Mouse (Mus musculus) CH12.LX (cell line): ENCODE data around the gene Inpp1. TPM values are rescaled to one million over a fixed set of nuclear protein-coding genes. Genes with fewer than 3 reads are reported as not detected.

ENCODE experiments used
- DNase-seq: peaks from one replicate; pipeline ENCODE4 v3.0.0-alpha.2; 2013; ENCODE audit errors: extremely low read depth
- H3K27ac ChIP-seq: 2 replicates; pipeline ENCODE4 v1.5.1; 2012; ENCODE audit warnings: low read depth, mild to moderate bottlenecking, control low read depth, moderate library complexity; ENCODE audit not compliant: insufficient read depth
- H3K27me3 ChIP-seq: replicated peaks from 2 replicates; pipeline ENCODE3; 2012; ENCODE audit warnings: inconsistent platforms
- H3K36me3 ChIP-seq, 2 experiments: replicated peaks in 1 of 2; 2 replicates each; pipeline versions ENCODE3 to v1.6.1; 2012; ENCODE audit warnings: inconsistent platforms in 1 of 2, low read length in 1 of 2, mild to moderate bottlenecking in 1 of 2, mixed read lengths in 1 of 2, moderate library complexity in 1 of 2; ENCODE audit not compliant: control insufficient read depth in 1 of 2, insufficient read depth in 1 of 2
- H3K4me1 ChIP-seq, 2 experiments: 2 replicates each; pipeline ENCODE4 v1.6.1; 2012; ENCODE audit warnings: inconsistent platforms in 1 of 2, moderate library complexity in 1 of 2; ENCODE audit not compliant: insufficient read depth in 2 of 2, control insufficient read depth in 1 of 2
- H3K4me2 ChIP-seq: 2 replicates; pipeline ENCODE4 v1.6.1; 2012; ENCODE audit warnings: low read depth, mild to moderate bottlenecking, control low read depth; ENCODE audit not compliant: poor library complexity, insufficient read depth, severe bottlenecking
- H3K4me3 ChIP-seq, 3 experiments: fragments of 150-350 bp in 1 of 3; sonication (generic) in 1 of 3; replicated peaks in 1 of 3; 2 replicates each; pipeline versions ENCODE3 to v1.5.1; 2011 to 2012; ENCODE audit warnings: low read depth in 2 of 3, low read length in 2 of 3, mild to moderate bottlenecking in 2 of 3, moderate library complexity in 2 of 3, control low read depth in 1 of 3, improper control_type of control experiment in 1 of 3, inconsistent platforms in 1 of 3, mixed read lengths in 1 of 3; ENCODE audit not compliant: poor library complexity in 1 of 3
- H3K79me2 ChIP-seq: replicated peaks from 2 replicates; pipeline ENCODE4 v1.6.1; 2012; ENCODE audit warnings: mild to moderate bottlenecking, moderate library complexity; ENCODE audit not compliant: control insufficient read depth, poor library complexity, insufficient read depth, severe bottlenecking; ENCODE audit errors: extremely low read depth
- H3K9ac ChIP-seq: 2 replicates; pipeline ENCODE4 v1.6.1; 2012; ENCODE audit warnings: low read depth, mild to moderate bottlenecking, control low read depth, moderate library complexity; ENCODE audit not compliant: insufficient read depth
- H3K9me3 ChIP-seq: replicated peaks from 2 replicates; pipeline ENCODE3; 2012; ENCODE audit warnings: low read length, inconsistent platforms, mixed read lengths
- CHD1 ChIP-seq: IDR thresholded peaks from 2 replicates; pipeline ENCODE4 v1.6.1; 2012; ENCODE audit warnings: low read depth, low read length, improper control_type of control experiment, inconsistent platforms
- CTCF ChIP-seq, 2 experiments: IDR thresholded peaks in 1 of 2; conservative IDR thresholded peaks in 1 of 2; 2 replicates each; pipeline ENCODE4 v1.5.1; 2011 to 2012; ENCODE audit warnings: low read depth in 2 of 2, low read length in 2 of 2, improper control_type of control experiment in 1 of 2, inconsistent platforms in 1 of 2, mild to moderate bottlenecking in 1 of 2, moderate library complexity in 1 of 2
- ELF1 ChIP-seq: IDR thresholded peaks from 2 replicates; pipeline ENCODE4 v1.6.1; 2014; ENCODE audit warnings: low read depth, mild to moderate bottlenecking, inconsistent platforms, low read length, improper control_type of control experiment
- ETS1 ChIP-seq: conservative IDR thresholded peaks from 2 replicates; pipeline ENCODE4 v1.6.1; 2012; ENCODE audit warnings: low read depth, mild to moderate bottlenecking, inconsistent platforms, low read length, improper control_type of control experiment, moderate library complexity
- IRF4 ChIP-seq: IDR thresholded peaks from 2 replicates; pipeline ENCODE4 v1.6.1; 2014; ENCODE audit warnings: low read depth, mild to moderate bottlenecking, inconsistent platforms, low read length, improper control_type of control experiment
- JUND ChIP-seq: conservative IDR thresholded peaks from 2 replicates; pipeline ENCODE4 v1.6.1; 2011; ENCODE audit warnings: low read depth, low read length, improper control_type of control experiment
- KAT2A ChIP-seq: IDR thresholded peaks from 2 replicates; pipeline ENCODE4 v1.6.1; 2012; ENCODE audit warnings: low read length, improper control_type of control experiment, inconsistent platforms; ENCODE audit not compliant: insufficient replicate concordance
- MAX ChIP-seq: IDR thresholded peaks from 2 replicates; pipeline ENCODE4 v1.6.1; 2011; ENCODE audit warnings: low read length, improper control_type of control experiment
- MAZ ChIP-seq: IDR thresholded peaks from 2 replicates; pipeline ENCODE4 v1.6.1; 2012; ENCODE audit warnings: low read depth, mild to moderate bottlenecking, inconsistent platforms, low read length, improper control_type of control experiment, moderate library complexity
- MEF2A ChIP-seq: IDR thresholded peaks from 2 replicates; pipeline ENCODE4 v1.6.1; 2014; ENCODE audit warnings: low read depth, mild to moderate bottlenecking, inconsistent platforms, low read length, improper control_type of control experiment, borderline replicate concordance
- MXI1 ChIP-seq: IDR thresholded peaks from 2 replicates; pipeline ENCODE4 v1.6.1; 2011; ENCODE audit warnings: mild to moderate bottlenecking, low read depth, low read length, improper control_type of control experiment
- MYC ChIP-seq: IDR thresholded peaks from 2 replicates; pipeline ENCODE4 v1.6.1; 2011; ENCODE audit warnings: low read depth, mild to moderate bottlenecking, improper control_type of control experiment, low read length
- NELFE ChIP-seq: IDR thresholded peaks from 2 replicates; pipeline ENCODE4 v1.6.1; 2011; ENCODE audit warnings: low read depth, low read length, improper control_type of control experiment
- POLR2A ChIP-seq: IDR thresholded peaks from 2 replicates; pipeline ENCODE4 v1.6.1; 2011; ENCODE audit warnings: low read depth, mild to moderate bottlenecking, improper control_type of control experiment, low read length
- RCOR1 ChIP-seq: conservative IDR thresholded peaks from 2 replicates; pipeline ENCODE4 v1.6.1; 2012; ENCODE audit warnings: low read depth, mild to moderate bottlenecking, inconsistent platforms, low read length, improper control_type of control experiment
- SIN3A ChIP-seq: IDR thresholded peaks from 2 replicates; pipeline ENCODE4 v1.6.1; 2012; ENCODE audit warnings: low read length, improper control_type of control experiment, inconsistent platforms
- UBTF ChIP-seq: IDR thresholded peaks from 2 replicates; pipeline ENCODE4 v1.6.1; 2012; ENCODE audit warnings: low read depth, mild to moderate bottlenecking, inconsistent platforms, low read length, improper control_type of control experiment, moderate library complexity
- ZC3H11A ChIP-seq: IDR thresholded peaks from 2 replicates; pipeline ENCODE4 v1.6.1; 2012; ENCODE audit warnings: low read depth, mild to moderate bottlenecking, inconsistent platforms, low read length, improper control_type of control experiment
- ZMIZ1 ChIP-seq: IDR thresholded peaks from 2 replicates; pipeline ENCODE4 v1.6.1; 2012; ENCODE audit warnings: low read depth, mild to moderate bottlenecking, inconsistent platforms, low read length, improper control_type of control experiment
- dilution Hi-C: fragments of 300-500 bp; cut with MboI; formaldehyde crosslinking; loops from 2 replicates; pipeline ENCODE4 v1.14.3; 2020; ENCODE audit warnings: low sequenced_read_pairs; ENCODE audit not compliant: extremely low pct_unique_long_range_greater_than_20kb, extremely low pct_ligation_motif_present
- in situ Hi-C: fragments of 300-500 bp; cut with MboI; formaldehyde crosslinking; loops from 3 replicates; pipeline ENCODE4 v1.14.3; 2019; ENCODE audit warnings: low sequenced_read_pairs, low pct_ligation_motif_present, low pct_unique_long_range_greater_than_20kb, mixed read lengths
- polyA plus RNA-seq: library from polyadenylated mRNA; unstranded; fragments of >175 nt; gene quantifications from 2 replicates; pipeline ENCODE4 v1.2.1, GENCODE M21; 2012; ENCODE audit warnings: low read depth; ENCODE audit not compliant: insufficient read length
- total RNA-seq, 2 experiments: library from RNA; depleted of rRNA; stranded (reverse); fragments of 300-350 nt in 1 of 2; fragments of >200 nt in 1 of 2; gene quantifications; 2 replicates each; pipeline ENCODE4 v1.2.3; 2012 to 2014

The Inpp1 gene
- total and polyA plus RNA-seq, 3 experiments, result 9.2 to 14.8 (median 10.0) TPM

DNA sequence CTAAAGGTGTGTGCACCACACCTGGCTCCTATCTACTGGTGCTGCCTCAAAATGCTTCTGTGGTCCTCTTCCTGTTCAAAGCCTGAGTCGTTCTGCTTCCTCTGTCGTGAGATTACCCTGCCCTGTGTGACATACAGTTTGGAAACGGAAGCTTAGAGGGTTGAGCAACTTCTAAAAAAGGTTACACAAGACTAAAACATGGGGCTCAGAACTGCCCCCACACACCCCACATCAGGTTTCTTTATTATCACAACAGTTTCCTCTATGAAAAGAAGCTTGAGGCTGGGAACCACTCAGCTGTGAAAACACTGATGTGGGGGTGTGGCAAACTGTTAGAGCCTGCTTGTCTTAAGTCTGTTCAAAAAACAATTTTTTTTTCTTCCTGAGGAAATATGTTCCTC is 17.1 kb downstream of the Inpp1 start (continued):
- TF ChIP-seq NELFE (0 out of 2 replicates have a peak, but pooled peaks have one; percentile 24), SIN3A (peak; percentile 53; the same call in 1 of the 2 replicates), UBTF (no peak), MEF2A (peak; percentile 73), ELF1 (peak; percentile 72), ZC3H11A (no peak), ZMIZ1 (no peak), KAT2A (no peak), ETS1 (peak; percentile 80), MAX (0 out of 2 replicates have a peak, but pooled peaks have one; percentile 16), MAZ (peak; percentile 41; the same call in 1 of the 2 replicates), MXI1 (no peak), IRF4 (peak; percentile 58; the same call in 1 of the 2 replicates), MYC (0 out of 2 replicates have a peak, but pooled peaks have one; percentile 43)
- TF ChIP-seq, all 38 proteins: peak for 15

DNA sequence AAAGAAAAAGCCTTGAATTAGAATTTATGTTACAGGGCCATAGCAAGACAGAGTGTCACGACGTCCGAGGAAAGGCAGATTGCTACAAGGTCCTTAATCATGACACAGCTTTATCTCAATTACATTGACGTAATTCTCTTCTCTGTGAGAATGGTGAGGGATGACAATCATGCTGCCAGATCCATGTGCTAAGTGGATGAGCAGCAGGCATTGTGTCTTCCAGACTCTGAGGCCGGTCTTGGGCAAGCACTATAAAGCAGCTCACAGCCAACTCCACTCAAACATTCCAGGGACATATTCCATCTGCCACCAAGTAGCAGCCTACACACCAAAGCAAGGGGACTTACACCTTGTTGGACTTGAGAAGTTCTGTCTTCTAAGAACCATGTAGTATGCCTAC is 17.7 kb downstream of the Inpp1 start:
- TF ChIP-seq CHD1 (no peak), RCOR1 (no peak), MXI1 (no peak), MEF2A (no peak), CTCF (conservative IDR thresholded peaks at IDR 0.05 in 1 of 2, IDR thresholded peaks at IDR 0.05 in 1 of 2; ENCODE audit: low read depth in 2 of 2, low read length in 2 of 2) (no peak), POLR2A (no peak), ZC3H11A (no peak), JUND (no peak)
- Histone ChIP-seq H3K27me3 (no peaks in the 10 kb centered on the region), H3K4me2 (peak overlapping the region; percentile 92), H3K4me1 (peaks cover 15 to 83% of the 10 kb centered on the region in 2 experiments), H3K9me3 (no peaks in the 10 kb centered on the region), H3K36me3 (peaks cover under 1 to 9% of the 10 kb centered on the region in 2 experiments), H3K27ac (peak overlapping the region; percentile 70), H3K9ac (peak overlapping the region; percentile 70), H3K4me3 (peak overlapping the region in 2 of 3 experiments; percentile 20 to 29), H3K79me2 (no peaks in the 10 kb centered on the region; the same call in 1 of the 2 replicates)
- in situ Hi-C loops (no loop called here), dilution Hi-C loops (no loop called here)
- DNase-seq, result no peak
